Mouse (Mus musculus): Measurements from ENCODE around the gene Frmd4b. TPM values are rescaled to one million over a fixed set of nuclear protein-coding genes. Genes with fewer than 3 reads are reported as not detected.
A peak's percentile ranks its signal among the peaks of the same experiment; 100 is the strongest.

Frmd4b gene
- total RNA-seq, 1 experiment, result 2.1 TPM

DNA sequence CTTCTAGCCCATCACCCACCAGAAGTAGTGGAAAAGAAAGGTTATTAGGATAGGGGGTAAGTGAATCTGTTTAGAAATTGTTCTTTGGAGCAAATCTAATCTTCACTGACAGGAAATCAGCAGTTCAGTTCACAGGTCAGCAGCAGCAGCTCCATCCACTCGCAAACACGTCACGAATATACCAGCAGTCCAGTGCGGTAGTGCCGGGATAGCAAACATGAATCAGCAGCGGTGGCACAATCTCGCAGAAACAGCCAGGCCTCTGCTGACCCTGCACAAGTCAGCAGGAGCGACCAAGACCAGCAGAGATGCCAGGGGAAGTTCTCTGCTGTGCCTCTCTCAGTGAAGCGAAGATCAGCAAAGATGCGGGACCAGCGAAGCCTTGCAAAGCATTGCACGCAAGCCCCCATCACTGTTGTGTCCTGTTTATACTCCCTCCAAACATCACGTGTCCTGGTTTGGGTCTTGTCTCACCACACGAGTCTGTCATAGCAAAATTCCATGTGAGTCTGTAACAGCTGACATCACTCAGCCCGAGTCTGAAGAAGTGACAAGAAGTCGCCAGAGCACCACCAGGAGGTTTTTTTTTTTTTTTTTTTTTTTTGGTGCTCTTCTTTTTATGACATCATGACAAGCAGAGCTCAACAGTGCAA is 344.2 kb downstream of the Frmd4b start:
- in situ Hi-C loops (cut with MboI; ENCODE audit: low sequenced_read_pairs in 2 of 2, unreplicated experiment in 2 of 2), result loop anchor here (25.0 kb wide), 2 partner anchors 139 to 464 kb away; no protein-coding TSS in a partner anchor
- Histone ChIP-seq H3K9ac (ENCODE audit: insufficient read depth, low read depth, low read length, poor library complexity, severe bottlenecking) (no peak overlapping the region), H3K36me3 (ENCODE audit: control insufficient read depth, insufficient read depth, low read length, poor library complexity, severe bottlenecking) (no peaks in the 10 kb centered on the region), H3K9me3 (ENCODE audit: control insufficient read depth, insufficient read depth, low read depth, low read length) (no peaks in the 10 kb centered on the region), H3K27ac (ENCODE audit: insufficient read depth, low read depth, low read length, poor library complexity, severe bottlenecking) (no peak overlapping the region), H3K4me1 (ENCODE audit: control insufficient read depth in 2 of 2, insufficient read depth in 2 of 2, low read length in 2 of 2, poor library complexity in 1 of 2) (peaks cover 0 to 4% of the 10 kb centered on the region in 2 experiments; a peak in 1 of 4 replicates), H3K4me3 (ENCODE audit: insufficient read depth in 1 of 2, low read depth in 1 of 2, low read length in 2 of 2, poor library complexity in 1 of 2, severe bottlenecking in 1 of 2) (no peak overlapping the region)
- no peak for TF ChIP-seq MAFK (IDR thresholded peaks at IDR 0.05; ENCODE audit: insufficient read depth, low read depth, low read length)
- TF ChIP-seq ZNF384 (IDR thresholded peaks at IDR 0.05; ENCODE audit: low read depth, low read length), result peak; percentile 25; the same call in 1 of the 2 replicates
- DNase-seq (ENCODE audit: low read depth, low spot score), result no peak

DNA sequence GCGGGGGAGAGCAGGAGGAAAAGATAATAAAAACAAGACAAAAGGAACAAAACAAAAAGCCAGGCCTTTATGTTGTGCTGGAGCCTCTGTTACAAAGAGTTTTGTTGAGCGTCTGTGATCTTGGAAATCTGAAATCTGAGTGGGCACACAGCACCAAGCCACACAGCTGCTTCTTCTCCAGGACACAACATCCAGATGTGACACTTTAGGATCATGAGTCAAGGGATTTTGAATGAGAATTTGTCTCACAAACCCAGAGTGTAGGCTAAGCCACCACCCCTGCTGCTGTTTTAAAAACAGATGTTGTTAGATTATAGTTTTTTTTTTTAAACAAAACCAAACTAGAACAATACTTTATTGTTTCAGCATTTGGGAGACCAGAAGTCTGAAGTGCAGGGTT is 345.0 kb downstream of the Frmd4b start:
- no peak overlapping the region for H3K27ac ChIP-seq (ENCODE audit: insufficient read depth, low read depth, low read length, poor library complexity, severe bottlenecking)
- no peak for DNase-seq (ENCODE audit: low read depth, low spot score)
- no peaks in the 10 kb centered on the region for H3K9me3 ChIP-seq (ENCODE audit: control insufficient read depth, insufficient read depth, low read depth, low read length)
- in situ Hi-C loops (cut with MboI; ENCODE audit: low sequenced_read_pairs in 2 of 2, unreplicated experiment in 2 of 2), result loop anchor here (25.0 kb wide), 2 partner anchors 140 to 465 kb away; no protein-coding TSS in a partner anchor
- no peaks in the 10 kb centered on the region for H3K36me3 ChIP-seq (ENCODE audit: control insufficient read depth, insufficient read depth, low read length, poor library complexity, severe bottlenecking)
- H3K9ac ChIP-seq (ENCODE audit: insufficient read depth, low read depth, low read length, poor library complexity, severe bottlenecking), result no peak overlapping the region
- TF ChIP-seq ZNF384 (IDR thresholded peaks at IDR 0.05; ENCODE audit: low read depth, low read length), result no peak
- no peak for TF ChIP-seq MAFK (IDR thresholded peaks at IDR 0.05; ENCODE audit: insufficient read depth, low read depth, low read length)
- no peak for TF ChIP-seq ZC3H11A (IDR thresholded peaks at IDR 0.05; ENCODE audit: borderline replicate concordance, low read depth, low read length)
- no peak for TF ChIP-seq CHD2 (IDR thresholded peaks at IDR 0.05; ENCODE audit: low read depth, low read length)
- no peak for TF ChIP-seq HCFC1 (IDR thresholded peaks at IDR 0.05; ENCODE audit: borderline replicate concordance, insufficient read depth, low read length)
- peaks cover 0 to 4% of the 10 kb centered on the region in 2 experiments; a peak in 1 of 4 replicates for H3K4me1 ChIP-seq (ENCODE audit: control insufficient read depth in 2 of 2, insufficient read depth in 2 of 2, low read length in 2 of 2, poor library complexity in 1 of 2)
- H3K4me3 ChIP-seq (ENCODE audit: insufficient read depth in 1 of 2, low read depth in 1 of 2, low read length in 2 of 2, poor library complexity in 1 of 2, severe bottlenecking in 1 of 2), result no peak overlapping the region

DNA sequence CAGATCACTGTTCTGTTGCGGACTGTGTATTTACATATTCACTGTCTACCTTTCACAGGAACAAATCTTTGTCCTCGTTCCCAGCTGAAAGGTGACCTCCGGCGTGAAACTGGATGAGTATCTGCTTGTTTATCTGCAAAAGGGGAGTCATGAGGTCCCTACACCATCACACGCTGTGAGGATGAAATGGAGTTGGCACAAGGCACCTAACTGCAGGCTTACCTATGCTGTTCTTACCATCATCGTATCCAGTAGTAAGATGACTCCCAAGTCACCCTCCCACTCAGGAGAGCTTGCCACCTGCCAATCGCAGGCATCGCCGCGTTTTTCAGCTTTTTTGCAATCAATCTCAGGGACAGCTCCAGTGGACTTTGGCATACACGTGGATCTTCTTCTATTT is 347.7 kb downstream of the Frmd4b start:
- Histone ChIP-seq H3K9me3 (ENCODE audit: control insufficient read depth, insufficient read depth, low read depth, low read length) (no peaks in the 10 kb centered on the region), H3K36me3 (ENCODE audit: control insufficient read depth, insufficient read depth, low read length, poor library complexity, severe bottlenecking) (no peaks in the 10 kb centered on the region), H3K4me3 (ENCODE audit: insufficient read depth in 1 of 2, low read depth in 1 of 2, low read length in 2 of 2, poor library complexity in 1 of 2, severe bottlenecking in 1 of 2) (no peak overlapping the region), H3K9ac (ENCODE audit: insufficient read depth, low read depth, low read length, poor library complexity, severe bottlenecking) (no peak overlapping the region), H3K27ac (ENCODE audit: insufficient read depth, low read depth, low read length, poor library complexity, severe bottlenecking) (no peak overlapping the region), H3K4me1 (ENCODE audit: control insufficient read depth in 2 of 2, insufficient read depth in 2 of 2, low read length in 2 of 2, poor library complexity in 1 of 2) (no peaks in the 10 kb centered on the region)
- in situ Hi-C loops (cut with MboI; ENCODE audit: low sequenced_read_pairs in 2 of 2, unreplicated experiment in 2 of 2), result loop anchor here (25.0 kb wide), 2 partner anchors 143 to 468 kb away; no protein-coding TSS in a partner anchor
- DNase-seq (ENCODE audit: low read depth, low spot score), result no peak
- no peak for TF ChIP-seq ZNF384 (IDR thresholded peaks at IDR 0.05; ENCODE audit: low read depth, low read length)
- TF ChIP-seq CHD2 (IDR thresholded peaks at IDR 0.05; ENCODE audit: low read depth, low read length), result no peak
- no peak for TF ChIP-seq ZC3H11A (IDR thresholded peaks at IDR 0.05; ENCODE audit: borderline replicate concordance, low read depth, low read length)
- no peak for TF ChIP-seq MAFK (IDR thresholded peaks at IDR 0.05; ENCODE audit: insufficient read depth, low read depth, low read length)
- no peak for TF ChIP-seq HCFC1 (IDR thresholded peaks at IDR 0.05; ENCODE audit: borderline replicate concordance, insufficient read depth, low read length)

DNA sequence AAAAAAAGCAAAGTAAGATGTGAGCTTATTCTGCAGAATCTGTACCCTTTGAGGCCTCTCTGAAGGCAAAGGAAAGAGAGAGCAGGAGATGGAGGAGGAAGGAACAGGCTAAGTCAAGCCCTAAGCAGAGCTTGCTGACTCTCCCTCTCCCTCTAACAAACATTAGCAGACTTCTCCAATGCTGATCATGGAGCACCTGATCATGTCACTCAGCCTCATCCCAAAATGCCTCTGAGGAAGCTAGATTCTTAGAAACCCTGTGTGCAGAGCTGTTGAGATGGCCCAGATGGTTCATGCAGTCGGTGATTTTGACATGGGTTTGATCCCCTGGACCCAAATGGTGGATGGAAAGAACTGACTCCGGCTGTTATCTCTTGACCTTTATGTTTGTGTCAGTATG is 350.2 kb downstream of the Frmd4b start:
- H3K36me3 ChIP-seq (ENCODE audit: control insufficient read depth, insufficient read depth, low read length, poor library complexity, severe bottlenecking), result no peaks in the 10 kb centered on the region
- H3K4me1 ChIP-seq (ENCODE audit: control insufficient read depth in 2 of 2, insufficient read depth in 2 of 2, low read length in 2 of 2, poor library complexity in 1 of 2), result no peaks in the 10 kb centered on the region
- DNase-seq (ENCODE audit: low read depth, low spot score), result no peak
- no peak overlapping the region for H3K9ac ChIP-seq (ENCODE audit: insufficient read depth, low read depth, low read length, poor library complexity, severe bottlenecking)
- in situ Hi-C loops (cut with MboI; ENCODE audit: low sequenced_read_pairs in 2 of 2, unreplicated experiment in 2 of 2), result loop anchor here (25.0 kb wide), 2 partner anchors 145 to 470 kb away; no protein-coding TSS in a partner anchor
- no peaks in the 10 kb centered on the region for H3K9me3 ChIP-seq (ENCODE audit: control insufficient read depth, insufficient read depth, low read depth, low read length)
- TF ChIP-seq CHD2 (IDR thresholded peaks at IDR 0.05; ENCODE audit: low read depth, low read length) (no peak), MAFK (IDR thresholded peaks at IDR 0.05; ENCODE audit: insufficient read depth, low read depth, low read length) (no peak), ZC3H11A (IDR thresholded peaks at IDR 0.05; ENCODE audit: borderline replicate concordance, low read depth, low read length) (no peak), ZNF384 (IDR thresholded peaks at IDR 0.05; ENCODE audit: low read depth, low read length) (no peak), HCFC1 (IDR thresholded peaks at IDR 0.05; ENCODE audit: borderline replicate concordance, insufficient read depth, low read length) (no peak)
- H3K27ac ChIP-seq (ENCODE audit: insufficient read depth, low read depth, low read length, poor library complexity, severe bottlenecking), result no peak overlapping the region
- H3K4me3 ChIP-seq (ENCODE audit: insufficient read depth in 1 of 2, low read depth in 1 of 2, low read length in 2 of 2, poor library complexity in 1 of 2, severe bottlenecking in 1 of 2), result no peak overlapping the region
